Mouse (Mus musculus) embryonic stem cell, embryonic (primary cell): Measurements from ENCODE around the gene Hoxb3.

ENCODE experiments used
- CTCF ChIA-PET, 4 experiments: fragments of 300-600 bp in 2 of 4; fragments of 350-600 bp in 2 of 4; sonication (Branson Sonifier 250); formaldehyde crosslinking; loops; one replicate each; lab custom pipeline; 2022; ENCODE audit warnings: inconsistent platforms in 2 of 4; lab: Charles Lee
- POLR2A ChIA-PET, 4 experiments: fragments of 300-600 bp in 2 of 4; fragments of 350-600 bp in 2 of 4; sonication (Branson Sonifier 250); formaldehyde crosslinking; loops; one replicate each; lab custom pipeline; 2022; ENCODE audit warnings: antibody characterized with exemption in 4 of 4, inconsistent platforms in 1 of 4; lab: Charles Lee

Hoxb3 gene

DNA sequence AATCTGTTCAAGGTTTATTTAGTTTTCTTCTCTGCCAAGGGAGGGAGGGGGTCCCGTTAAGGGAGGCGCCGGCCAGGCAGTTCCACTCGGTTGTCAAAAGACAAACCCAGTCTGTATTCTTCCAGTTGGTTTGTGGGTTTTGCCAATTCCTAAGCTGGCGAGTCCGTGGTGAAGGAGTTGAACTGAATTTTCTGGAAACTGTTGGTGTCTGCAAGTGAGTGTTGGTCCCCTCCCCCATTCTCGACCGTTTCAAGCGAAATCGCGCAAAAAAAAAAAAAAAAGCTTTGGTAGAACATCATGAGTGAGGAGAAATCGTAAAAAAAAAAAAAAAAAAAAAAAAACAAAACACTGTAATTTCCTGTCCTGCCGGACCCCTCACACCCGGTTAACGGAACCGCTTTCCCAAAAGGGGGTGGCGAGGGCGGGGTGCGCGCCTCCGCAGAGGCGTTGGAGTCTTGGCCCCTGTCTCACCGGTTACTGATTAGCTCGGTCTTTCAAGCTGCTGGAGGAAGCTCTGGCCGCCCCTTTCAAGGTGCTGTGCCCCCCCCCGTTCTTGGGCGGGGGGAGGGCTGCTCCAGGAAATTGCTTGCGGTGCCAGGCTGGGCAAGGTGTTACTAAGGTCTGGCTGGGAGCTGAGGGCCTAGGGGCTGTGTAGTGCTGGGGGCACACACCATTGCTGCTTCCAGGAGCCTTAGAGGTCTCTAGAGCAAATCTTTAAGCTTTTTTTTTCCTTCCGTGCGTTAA, 27.9 kb upstream of the Hoxb3 start:
- POLR2A ChIA-PET = interaction anchor here in 3 of 4 experiments (0.6 to 1.6 kb wide), 11 partner anchors 8 to 376 kb away, joined by 3 to 6 read pairs (median 4); partner anchors contain the start of gene Hoxb5 (in 1 of the 3)
- CTCF ChIA-PET = interaction anchor here (0.5 to 3.6 kb wide), 20 partner anchors 9 to 516 kb away, joined by 3 to 18 read pairs (median 3); partner anchors contain the start of genes Hoxb7 (in 1 of the 4) and Hoxb8 (in 1 of the 4)

DNA sequence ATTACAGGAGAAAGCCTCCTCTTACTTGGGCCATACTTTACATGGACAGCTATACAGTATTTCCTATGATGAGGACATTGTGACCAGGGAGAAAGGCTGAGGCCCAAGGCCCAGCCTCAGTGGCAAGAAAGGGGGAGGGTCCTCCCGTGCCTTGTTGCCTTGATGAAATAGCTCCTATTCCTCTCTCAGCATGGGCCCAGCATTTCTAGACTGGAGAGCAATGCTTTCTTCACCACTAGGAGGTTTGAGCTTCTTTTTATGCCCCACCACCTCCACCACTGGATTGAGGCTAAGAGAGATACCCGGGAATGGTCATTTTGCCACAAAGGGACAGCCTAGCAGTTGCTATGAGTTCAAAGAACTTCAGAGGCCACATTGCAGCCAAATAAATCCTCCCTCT, 26.1 kb upstream of the Hoxb3 start:
- ChIA-PET CTCF (interaction anchor here in 3 of 4 experiments (0.5 to 3.6 kb wide), 9 partner anchors 10 to 256 kb away, joined by 3 to 18 read pairs (median 3); partner anchors contain the start of gene Hoxb8 (in 1 of the 3)), POLR2A (interaction anchor here in 2 of 4 experiments (0.6 to 1.6 kb wide), 3 partner anchors 18 to 526 kb away, joined by 3 to 4 read pairs (median 3); no protein-coding TSS in a partner anchor)

GRCm38 (mm10) chr11:96297428-96297827, 25.7 kb upstream of the Hoxb3 start:
- CTCF ChIA-PET = interaction anchor here in 3 of 4 experiments (0.5 to 3.6 kb wide), 8 partner anchors 10 to 308 kb away, joined by 3 to 18 read pairs (median 4); no protein-coding TSS in a partner anchor
- POLR2A ChIA-PET = interaction anchor here in 3 of 4 experiments (0.6 to 0.9 kb wide), 4 partner anchors 13 to 779 kb away, joined by 3 to 4 read pairs (median 3); no protein-coding TSS in a partner anchor

- ChIA-PET POLR2A (interaction anchor here in 2 of 4 experiments (0.6 to 0.9 kb wide), 2 partner anchors 14 to 778 kb away, joined by 3 to 4 read pairs; no protein-coding TSS in a partner anchor), CTCF (interaction anchor here in 3 of 4 experiments (0.5 to 3.6 kb wide), 6 partner anchors 11 to 314 kb away, joined by 3 to 18 read pairs (median 4); no protein-coding TSS in a partner anchor)
Measured at GRCm38 (mm10) chr11:96297968-96298635, 25.0 kb upstream of the Hoxb3 start.

DNA sequence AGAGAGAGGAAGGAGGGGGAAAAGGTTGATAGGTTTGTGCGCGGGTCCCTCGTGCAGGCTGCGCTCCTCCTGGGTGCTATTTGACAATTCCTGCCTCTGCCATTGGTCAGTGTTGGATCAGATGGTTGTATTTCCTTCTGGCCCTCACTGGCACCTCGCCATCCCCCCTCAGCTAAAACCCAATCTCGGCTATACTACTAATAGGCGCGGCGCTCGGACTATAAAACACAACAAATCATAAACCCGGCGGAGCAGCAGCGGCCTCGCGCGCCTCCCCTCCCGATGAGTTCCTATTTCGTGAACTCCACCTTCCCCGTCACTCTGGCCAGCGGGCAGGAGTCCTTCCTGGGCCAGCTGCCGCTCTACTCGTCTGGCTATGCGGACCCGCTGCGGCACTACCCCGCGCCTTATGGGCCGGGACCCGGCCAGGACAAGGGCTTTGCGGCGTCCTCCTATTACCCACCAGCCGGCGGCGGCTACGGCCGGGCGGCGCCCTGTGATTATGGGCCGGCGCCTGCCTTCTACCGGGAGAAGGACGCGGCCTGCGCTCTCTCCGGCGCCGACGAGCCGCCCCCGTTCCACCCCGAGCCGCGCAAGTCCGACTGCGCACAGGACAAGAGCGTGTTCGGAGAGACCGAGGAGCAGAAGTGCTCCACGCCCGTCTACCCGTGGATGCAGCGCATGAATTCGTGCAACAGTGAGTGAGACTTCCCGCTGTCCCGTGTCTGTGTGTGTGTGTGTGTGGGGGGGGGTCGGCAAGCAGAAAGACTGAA, 24.0 kb upstream of the Hoxb3 start:
- ChIA-PET POLR2A (interaction anchor here in 1 of 4 experiments (0.7 to 1.5 kb wide), 3 partner anchors 12 to 61 kb away, joined by 3 to 5 read pairs (median 4); partner anchors contain the start of gene Hoxb7), CTCF (interaction anchor here in 1 of 4 experiments (0.7 kb wide), 1 partner anchor 227 kb away, joined by 5 read pairs; no protein-coding TSS in a partner anchor)

DNA sequence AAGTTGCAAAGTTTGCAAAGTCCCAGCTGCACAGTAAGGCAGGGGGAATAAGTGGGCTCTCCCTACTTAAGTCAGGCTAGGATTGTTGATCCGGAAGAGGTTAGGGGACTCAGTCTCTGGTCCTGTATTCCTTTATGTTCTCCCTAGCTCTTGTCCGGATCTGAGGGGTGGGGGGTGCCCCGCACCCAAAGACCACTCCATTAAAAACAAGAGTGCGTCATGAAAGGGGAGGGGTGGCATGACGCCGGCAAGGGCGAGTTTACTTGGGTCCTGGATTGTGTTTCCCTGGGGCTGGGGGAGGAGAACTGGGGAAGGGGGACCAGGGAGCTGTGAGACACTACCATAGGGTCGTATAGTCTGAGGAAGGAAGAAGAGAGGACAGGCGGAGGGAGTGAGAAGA, 23.3 kb upstream of the Hoxb3 start:
- CTCF ChIA-PET = interaction anchor here in 2 of 4 experiments (0.7 to 1.4 kb wide), 4 partner anchors 20 to 227 kb away, joined by 3 to 5 read pairs (median 4); no protein-coding TSS in a partner anchor
- POLR2A ChIA-PET = interaction anchor here in 2 of 4 experiments (0.6 to 1.5 kb wide), 4 partner anchors 13 to 132 kb away, joined by 3 to 4 read pairs (median 3); partner anchors contain the start of gene Hoxb7 (in 1 of the 2)

- ChIA-PET CTCF (interaction anchor here in 3 of 4 experiments (0.6 to 1.8 kb wide), 5 partner anchors 21 to 284 kb away, joined by 3 to 10 read pairs (median 4); no protein-coding TSS in a partner anchor), POLR2A (interaction anchor here in 2 of 4 experiments (0.6 to 1.5 kb wide), 6 partner anchors 16 to 133 kb away, joined by 3 to 5 read pairs (median 3); no protein-coding TSS in a partner anchor)
Measured at GRCm38 (mm10) chr11:96300354-96301063, 22.6 kb upstream of the Hoxb3 start.

DNA sequence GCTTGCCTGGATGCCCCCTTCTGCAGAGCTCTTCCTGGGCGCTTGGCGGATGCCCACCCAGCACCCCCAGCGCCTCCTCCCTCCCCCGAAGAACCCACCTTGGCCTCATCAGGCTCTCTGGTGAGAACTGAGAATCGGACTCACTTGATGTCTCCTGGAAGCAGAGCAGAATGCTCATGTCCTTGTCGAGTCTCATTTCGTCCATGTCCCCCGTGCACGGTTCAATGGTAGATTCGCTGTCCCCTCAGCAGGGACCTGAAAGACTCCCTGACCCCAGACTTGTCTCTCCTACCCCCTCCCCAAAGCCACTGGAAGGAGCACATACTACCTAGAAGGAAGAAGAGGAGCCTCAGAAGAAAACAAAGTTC, 22.1 kb upstream of the Hoxb3 start:
- POLR2A ChIA-PET = interaction anchor here in 2 of 4 experiments (0.6 to 1.0 kb wide), 4 partner anchors 18 to 134 kb away, joined by 3 to 5 read pairs (median 3); no protein-coding TSS in a partner anchor
- CTCF ChIA-PET = interaction anchor here in 3 of 4 experiments (0.6 to 2.2 kb wide), 7 partner anchors 16 to 284 kb away, joined by 3 to 10 read pairs (median 4); no protein-coding TSS in a partner anchor

DNA sequence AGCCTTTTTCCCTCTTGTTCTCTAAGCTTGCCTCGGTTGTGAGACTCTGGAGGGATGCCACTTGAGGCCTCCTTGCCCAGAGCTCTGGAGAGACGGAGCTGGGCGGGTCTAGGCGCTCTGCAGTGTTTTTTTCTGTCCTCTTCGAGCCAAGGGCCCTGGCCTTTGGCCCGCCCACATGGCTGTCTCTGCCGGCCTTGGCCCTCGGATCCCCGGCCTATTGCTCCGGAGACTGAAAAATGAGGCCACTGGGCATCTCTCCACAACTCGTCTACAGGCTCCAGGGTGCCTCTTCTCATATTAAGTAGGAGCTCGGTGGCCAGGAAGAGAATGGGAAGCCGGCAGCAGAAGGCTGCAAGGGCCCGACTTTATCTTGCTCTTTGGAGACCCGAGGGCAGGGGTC, 21.3 kb upstream of the Hoxb3 start:
- ChIA-PET POLR2A (interaction anchor here in 2 of 4 experiments (0.8 to 3.1 kb wide), 9 partner anchors 10 to 36 kb away, joined by 3 to 12 read pairs (median 5); partner anchors contain the start of gene Hoxb8 (in 1 of the 2)), CTCF (interaction anchor here in 3 of 4 experiments (0.6 to 3.1 kb wide), 18 partner anchors 10 to 1168 kb away, joined by 3 to 21 read pairs (median 4); partner anchors contain the start of gene Hoxb4 (in 1 of the 3))

DNA sequence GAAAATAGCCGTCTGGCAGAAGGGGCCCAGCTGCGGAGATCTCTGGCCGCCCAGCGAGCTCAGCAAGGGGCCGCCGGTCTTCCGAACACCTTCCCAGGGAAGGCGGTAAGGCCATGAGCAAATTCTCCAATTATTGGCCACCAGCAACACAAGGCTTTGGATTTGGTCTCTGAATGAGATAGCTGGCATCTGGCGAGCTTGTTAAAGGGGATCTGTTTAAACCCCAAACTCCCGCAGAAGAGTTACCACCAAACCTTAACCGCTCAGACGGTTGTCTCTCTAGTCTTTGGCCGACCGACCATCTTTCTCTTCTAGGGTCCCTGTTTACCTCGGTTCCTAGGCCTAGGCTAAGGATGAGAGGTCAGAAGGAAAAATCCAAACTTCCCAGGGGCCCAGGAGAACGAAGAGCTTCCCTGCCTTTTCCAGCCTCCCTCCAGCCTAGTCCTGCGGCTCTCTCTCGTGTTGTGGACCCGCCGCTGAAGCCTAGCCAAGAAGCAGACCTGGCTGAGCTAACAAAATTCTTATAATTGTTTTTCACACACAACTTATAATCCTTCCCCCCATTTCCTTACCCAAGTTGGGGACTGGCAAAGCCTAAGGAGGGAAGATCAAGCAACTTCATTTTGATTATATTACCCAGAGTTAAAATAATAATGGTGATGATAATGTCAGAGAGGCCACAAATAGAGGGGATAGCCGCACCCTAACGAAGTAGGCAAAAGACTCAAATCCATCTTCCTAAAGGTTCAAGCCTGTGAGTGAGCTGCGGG, 20.6 kb upstream of the Hoxb3 start:
- POLR2A ChIA-PET = interaction anchor here (0.6 to 3.1 kb wide), 16 partner anchors 7 to 42 kb away, joined by 3 to 12 read pairs (median 4); partner anchors contain the start of genes Hoxb3 (in 1 of the 4) and Hoxb8 (in 1 of the 4)
- CTCF ChIA-PET = interaction anchor here (0.5 to 3.1 kb wide), 33 partner anchors 9 to 1169 kb away, joined by 3 to 21 read pairs (median 4); partner anchors contain the start of genes Hoxb4 (in 1 of the 4) and Snx11 (in 1 of the 4)

GRCm38 (mm10) chr11:96303151-96304099, 19.7 kb upstream of the Hoxb3 start, which contains the start of gene Hoxb5:
Hoxb5 (plus strand) TSS chr11:96303336.
- CTCF ChIA-PET = interaction anchor here (0.6 to 3.1 kb wide), 55 partner anchors 8 to 738 kb away, joined by 3 to 21 read pairs (median 4); partner anchors contain the start of genes Hoxb1 (in 1 of the 4), Hoxb4 (in 1 of the 4), Hoxb6 (in 1 of the 4) and Hoxb8 (in 1 of the 4)
- POLR2A ChIA-PET = interaction anchor here (0.5 to 3.1 kb wide), 26 partner anchors 8 to 1471 kb away, joined by 3 to 12 read pairs (median 3); partner anchors contain the start of genes Hoxb3 (in 1 of the 4) and Hoxb8 (in 1 of the 4)

DNA sequence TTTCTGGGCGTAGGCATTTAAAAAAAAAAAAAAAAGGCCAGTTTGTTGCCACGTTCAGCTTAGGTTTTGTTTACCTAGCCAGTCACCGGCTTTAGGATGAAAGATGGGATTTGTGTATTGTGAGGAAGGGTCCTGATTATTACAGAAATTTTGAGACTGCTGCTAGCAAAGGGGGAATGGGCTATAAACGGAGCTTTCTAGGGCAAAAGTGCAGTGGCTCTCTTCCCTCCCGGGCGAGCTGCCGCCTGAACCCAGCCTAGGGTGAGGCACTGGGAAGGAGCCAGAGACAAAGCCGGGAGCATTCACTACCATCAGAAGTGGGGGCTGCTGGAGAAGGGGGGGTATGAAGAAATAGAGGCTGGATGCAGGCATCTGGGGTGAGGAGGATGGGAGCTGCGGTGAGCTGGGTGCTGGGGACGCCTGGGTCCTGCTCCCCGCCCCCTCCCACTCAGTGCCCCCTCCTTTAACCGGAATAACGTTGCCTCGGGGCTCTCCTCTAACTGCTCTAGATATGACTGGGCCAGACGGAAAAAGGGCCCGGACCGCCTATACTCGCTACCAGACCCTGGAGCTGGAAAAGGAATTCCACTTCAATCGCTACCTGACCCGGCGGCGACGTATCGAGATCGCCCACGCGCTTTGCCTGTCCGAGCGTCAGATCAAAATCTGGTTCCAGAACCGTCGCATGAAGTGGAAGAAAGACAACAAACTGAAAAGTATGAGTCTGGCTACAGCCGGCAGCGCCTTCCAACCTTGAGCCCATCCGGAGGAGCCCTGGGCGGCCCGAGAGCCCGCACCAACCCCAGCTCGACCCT, 18.5 kb upstream of the Hoxb3 start:
- ChIA-PET CTCF (interaction anchor here (0.5 to 3.1 kb wide), 35 partner anchors 8 to 736 kb away, joined by 3 to 21 read pairs (median 4); partner anchors contain the start of genes Lrrc46 (in 2 of the 4), Mrpl10 (in 2 of the 4), Hoxb6 (in 1 of the 4) and Hoxb8 (in 1 of the 4)), POLR2A (interaction anchor here (0.5 to 3.1 kb wide), 20 partner anchors 8 to 1470 kb away, joined by 3 to 12 read pairs (median 3); no protein-coding TSS in a partner anchor)
